Mouse (Mus musculus): ENCODE data around the gene Ticrr.

The Ticrr gene

GRCm38 (mm10) chr7:79680231-79680630 lies 20.2 kb downstream of the Ticrr start:
- no peak for DNase-seq (ENCODE audit: low spot score in 2 of 2)

- DNase-seq (ENCODE audit: low spot score in 2 of 2): no peak
Measured at GRCm38 (mm10) chr7:79696495-79696894, 36.5 kb downstream of the Ticrr start.

- DNase-seq (ENCODE audit: low spot score in 2 of 2): no peak
Measured at GRCm38 (mm10) chr7:79702755-79703154, 42.8 kb downstream of the Ticrr start.

GRCm38 (mm10) chr7:79705210-79705609 lies 45.2 kb downstream of the Ticrr start:
- no peak for DNase-seq (ENCODE audit: low spot score in 2 of 2)

GRCm38 (mm10) chr7:79710130-79710607 lies 50.2 kb downstream of the Ticrr start:
- DNase-seq (ENCODE audit: low spot score in 2 of 2): no peak

GRCm38 (mm10) chr7:79710831-79711230 lies 50.8 kb downstream of the Ticrr start:
- no peak for DNase-seq (ENCODE audit: low spot score in 2 of 2)

GRCm38 (mm10) chr7:79715187-79715981 lies 55.4 kb downstream of the Ticrr start, which contains the start of gene Kif7:
Gene Kif7, minus strand, starts transcription at chr7:79715720.
- peak in 1 of 2 experiments; percentile 62 for DNase-seq (ENCODE audit: low spot score in 2 of 2)

- DNase-seq (ENCODE audit: low spot score in 2 of 2): peak in 1 of 2 experiments; percentile 39
Measured at GRCm38 (mm10) chr7:79721386-79721977, 61.5 kb downstream of the Ticrr start.

- peak; percentile 20 to 67 for DNase-seq (ENCODE audit: low spot score in 2 of 2)
Measured at GRCm38 (mm10) chr7:79727091-79727490, 67.1 kb downstream of the Ticrr start.

GRCm38 (mm10) chr7:79728219-79728618 lies 68.2 kb downstream of the Ticrr start:
- DNase-seq (ENCODE audit: low spot score in 2 of 2): peak; percentile 41 to 70

GRCm38 (mm10) chr7:79729169-79729568 lies 69.2 kb downstream of the Ticrr start:
- DNase-seq (ENCODE audit: low spot score in 2 of 2): peak; percentile 50 to 75

- DNase-seq (ENCODE audit: low spot score in 2 of 2): no peak
Measured at GRCm38 (mm10) chr7:79729743-79730370, 69.9 kb downstream of the Ticrr start.

- DNase-seq (ENCODE audit: low spot score in 2 of 2): no peak
Measured at GRCm38 (mm10) chr7:79731438-79731837, 71.4 kb downstream of the Ticrr start.

- DNase-seq (ENCODE audit: low spot score in 2 of 2): no peak
Measured at GRCm38 (mm10) chr7:79732622-79733021, 72.6 kb downstream of the Ticrr start, which contains the start of gene Plin1. Gene Plin1, minus strand, starts transcription at chr7:79732903.

GRCm38 (mm10) chr7:79734563-79734962 lies 74.6 kb downstream of the Ticrr start:
- DNase-seq (ENCODE audit: low spot score in 2 of 2): no peak

- DNase-seq (ENCODE audit: low spot score in 2 of 2): no peak
Measured at GRCm38 (mm10) chr7:79736511-79736910, 76.5 kb downstream of the Ticrr start.

GRCm38 (mm10) chr7:79738913-79739312 lies 78.9 kb downstream of the Ticrr start:
- DNase-seq (ENCODE audit: low spot score in 2 of 2): no peak

- no peak for DNase-seq (ENCODE audit: low spot score in 2 of 2)
Measured at GRCm38 (mm10) chr7:79740279-79740678, 80.3 kb downstream of the Ticrr start.

GRCm38 (mm10) chr7:79742277-79742658 lies 82.3 kb downstream of the Ticrr start:
- no peak for DNase-seq (ENCODE audit: low spot score in 2 of 2)

- peak; percentile 29 to 78 for DNase-seq (ENCODE audit: low spot score in 2 of 2)
Measured at GRCm38 (mm10) chr7:79742659-79743536, 82.9 kb downstream of the Ticrr start, which contains the start of the genes Pex11a and Wdr93. Gene Pex11a, minus strand, starts transcription at chr7:79743131. Gene Wdr93, plus strand, starts transcription at chr7:79743163.

- no peak for DNase-seq (ENCODE audit: low spot score in 2 of 2)
Measured at GRCm38 (mm10) chr7:79744051-79744450, 84.1 kb downstream of the Ticrr start.
